Mouse (Mus musculus): ENCODE measurements at regions not wholly inside any gene's neighbourhood (a gene's known extent, or its start where the extent isn't known, plus 50 kb on each side); places are given as distances from the start of the nearest gene placed in this dataset.

DNA sequence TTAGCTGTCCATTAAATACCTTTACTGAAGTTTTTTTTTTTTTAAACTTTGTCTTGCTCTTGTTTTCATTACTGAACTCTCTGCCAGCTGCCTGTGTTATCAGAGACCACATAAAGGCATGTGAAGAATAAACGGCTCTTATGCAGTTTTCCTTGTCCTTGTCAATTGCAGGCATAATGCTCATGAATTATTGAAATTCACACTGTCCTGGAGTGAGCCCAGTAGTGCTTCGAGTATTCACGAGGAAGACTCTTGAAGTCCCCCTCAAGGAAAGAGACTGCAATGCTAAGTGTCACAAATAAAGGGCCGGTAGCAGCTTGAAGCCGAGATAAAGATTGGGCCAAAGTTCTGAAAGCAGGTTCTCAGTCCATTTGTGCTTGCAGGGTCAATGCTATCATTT lies 144.7 kb upstream of the Igfbp7 start:
- Histone ChIP-seq H3K4me1 (ENCODE audit: control insufficient read depth in 1 of 2, insufficient read depth in 2 of 2, low read length in 2 of 2) (no peaks in the 10 kb centered on the region), H3K79me2 (ENCODE audit: control insufficient read depth, insufficient read depth, low read length, poor library complexity) (no peaks in the 10 kb centered on the region), H3K4me3 (ENCODE audit: control insufficient read depth in 1 of 2, insufficient read depth in 1 of 2, low read depth in 2 of 2, low read length in 2 of 2) (no peak overlapping the region), H3K36me3 (ENCODE audit: control insufficient read depth in 1 of 2, insufficient read depth in 2 of 2, low read length in 2 of 2) (no peaks in the 10 kb centered on the region), H3K27ac (ENCODE audit: control insufficient read depth, low read depth, low read length) (no peak overlapping the region), H3K27me3 (ENCODE audit: control insufficient read depth in 1 of 2, insufficient read depth in 2 of 2, low read length in 2 of 2) (no peaks in the 10 kb centered on the region), H3K9me3 (replicated peaks; ENCODE audit: insufficient read depth, low read length) (no peaks in the 10 kb centered on the region), H3K9ac (ENCODE audit: control insufficient read depth, low read depth, low read length, poor library complexity, severe bottlenecking) (no peak overlapping the region)
- no peak for DNase-seq (ENCODE audit: low read depth, low spot score)
- TF ChIP-seq POLR2AphosphoS2 (IDR thresholded peaks at IDR 0.05; ENCODE audit: low read length), result no peak
- TF ChIP-seq CHD1 (IDR thresholded peaks at IDR 0.05; ENCODE audit: low read depth, low read length), result no peak
- TF ChIP-seq USF2 (IDR thresholded peaks at IDR 0.05; ENCODE audit: borderline replicate concordance in 1 of 2, insufficient read depth in 1 of 2, low read depth in 1 of 2, low read length in 2 of 2), result no peak

DNA sequence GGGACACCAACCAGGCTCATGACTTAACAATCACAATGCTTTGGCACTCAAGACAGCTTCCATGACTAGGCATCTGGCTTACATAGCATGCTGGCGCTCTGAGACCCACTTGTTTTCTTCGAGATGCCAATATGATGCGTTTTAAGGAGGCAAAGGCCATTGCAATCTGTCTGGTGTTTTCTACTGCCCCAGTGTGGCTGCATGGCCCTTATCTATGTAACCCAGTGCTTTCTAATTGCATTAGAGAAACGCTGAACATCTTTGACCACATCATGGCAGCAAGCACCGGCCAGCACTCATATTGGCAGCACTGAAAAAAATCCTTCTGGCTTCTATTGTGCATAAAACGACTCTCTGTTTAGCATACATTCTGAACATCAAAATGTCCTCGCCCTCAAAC lies 144.2 kb upstream of the Igfbp7 start:
- no peak for DNase-seq (ENCODE audit: low read depth, low spot score)
- no peaks in the 10 kb centered on the region for H3K4me1 ChIP-seq (ENCODE audit: control insufficient read depth in 1 of 2, insufficient read depth in 2 of 2, low read length in 2 of 2)
- H3K27me3 ChIP-seq (ENCODE audit: control insufficient read depth in 1 of 2, insufficient read depth in 2 of 2, low read length in 2 of 2), result no peaks in the 10 kb centered on the region
- H3K9me3 ChIP-seq (replicated peaks; ENCODE audit: insufficient read depth, low read length), result no peaks in the 10 kb centered on the region
- H3K4me3 ChIP-seq (ENCODE audit: control insufficient read depth in 1 of 2, insufficient read depth in 1 of 2, low read depth in 2 of 2, low read length in 2 of 2), result no peak overlapping the region
- no peak overlapping the region for H3K27ac ChIP-seq (ENCODE audit: control insufficient read depth, low read depth, low read length)
- H3K9ac ChIP-seq (ENCODE audit: control insufficient read depth, low read depth, low read length, poor library complexity, severe bottlenecking), result no peak overlapping the region
- H3K79me2 ChIP-seq (ENCODE audit: control insufficient read depth, insufficient read depth, low read length, poor library complexity), result no peaks in the 10 kb centered on the region
- TF ChIP-seq MAX (IDR thresholded peaks at IDR 0.05; ENCODE audit: low read length), result no peak
- TF ChIP-seq RCOR1 (IDR thresholded peaks at IDR 0.05; ENCODE audit: low read depth, low read length), result no peak
- no peak for TF ChIP-seq MYB (IDR thresholded peaks at IDR 0.05; ENCODE audit: low read depth, low read length)
- no peaks in the 10 kb centered on the region for H3K36me3 ChIP-seq (ENCODE audit: control insufficient read depth in 1 of 2, insufficient read depth in 2 of 2, low read length in 2 of 2)

DNA sequence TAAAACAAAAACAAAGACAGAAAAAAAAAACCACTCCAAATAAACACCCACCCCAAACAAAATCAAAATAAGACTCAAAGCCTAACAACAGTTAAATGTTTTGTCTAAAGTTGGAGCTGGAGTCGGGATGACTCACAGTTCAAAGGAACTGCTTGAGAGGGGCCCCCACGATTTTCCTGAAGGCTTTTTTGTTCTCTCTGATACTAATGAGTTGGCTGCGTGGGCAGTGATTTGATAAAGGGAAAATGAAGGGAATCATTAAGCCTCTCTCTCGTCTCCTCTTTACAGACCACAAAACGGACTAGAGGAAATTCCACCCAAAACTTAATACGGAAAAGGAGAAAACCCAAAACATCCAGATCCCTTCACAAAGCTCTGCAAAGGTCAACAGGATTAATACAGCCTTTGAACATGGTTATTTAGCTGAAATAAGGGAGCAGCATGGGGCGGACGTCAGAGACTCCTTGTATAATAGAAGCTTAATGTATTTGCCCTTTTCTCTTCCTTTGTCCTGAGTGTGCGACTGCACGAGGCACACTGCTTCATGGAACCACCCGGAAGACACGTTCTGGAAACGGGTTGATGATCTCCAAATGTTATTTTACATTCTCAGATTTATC lies 138.3 kb upstream of the Igfbp7 start:
- Histone ChIP-seq H3K4me1 (ENCODE audit: control insufficient read depth in 1 of 2, insufficient read depth in 2 of 2, low read length in 2 of 2) (no peaks in the 10 kb centered on the region), H3K36me3 (ENCODE audit: control insufficient read depth in 1 of 2, insufficient read depth in 2 of 2, low read length in 2 of 2) (no peaks in the 10 kb centered on the region), H3K9ac (ENCODE audit: control insufficient read depth, low read depth, low read length, poor library complexity, severe bottlenecking) (no peak overlapping the region), H3K79me2 (ENCODE audit: control insufficient read depth, insufficient read depth, low read length, poor library complexity) (no peaks in the 10 kb centered on the region), H3K9me3 (replicated peaks; ENCODE audit: insufficient read depth, low read length) (no peaks in the 10 kb centered on the region), H3K27me3 (ENCODE audit: control insufficient read depth in 1 of 2, insufficient read depth in 2 of 2, low read length in 2 of 2) (no peaks in the 10 kb centered on the region), H3K4me3 (ENCODE audit: control insufficient read depth in 1 of 2, insufficient read depth in 1 of 2, low read depth in 2 of 2, low read length in 2 of 2) (no peak overlapping the region), H3K27ac (ENCODE audit: control insufficient read depth, low read depth, low read length) (no peak overlapping the region)
- TF ChIP-seq CHD1 (IDR thresholded peaks at IDR 0.05; ENCODE audit: low read depth, low read length) (no peak), USF1 (IDR thresholded peaks at IDR 0.05; ENCODE audit: low read depth, low read length) (no peak), CHD2 (IDR thresholded peaks at IDR 0.05; ENCODE audit: low read length) (no peak), POLR2AphosphoS5 (IDR thresholded peaks at IDR 0.05; ENCODE audit: borderline replicate concordance, low read depth, low read length) (no peak), MAX (IDR thresholded peaks at IDR 0.05; ENCODE audit: low read length) (no peak), ELF1 (IDR thresholded peaks at IDR 0.05; ENCODE audit: low read depth, low read length) (no peak), HCFC1 (IDR thresholded peaks at IDR 0.05; ENCODE audit: low read depth, low read length) (no peak), MAFK (IDR thresholded peaks at IDR 0.05; ENCODE audit: borderline replicate concordance, low read depth, low read length) (no peak), KAT2A (conservative IDR thresholded peaks at IDR 0.05; ENCODE audit: low read depth, low read length) (no peak), GATA1 (IDR thresholded peaks at IDR 0.05; ENCODE audit: low read depth, low read length) (no peak), RCOR1 (IDR thresholded peaks at IDR 0.05; ENCODE audit: low read depth, low read length) (no peak), POLR2A (IDR thresholded peaks at IDR 0.05; ENCODE audit: control insufficient read depth in 1 of 2, insufficient read depth in 1 of 2, low read depth in 1 of 2, low read length in 2 of 2, poor library complexity in 1 of 2) (no peak), ZKSCAN1 (IDR thresholded peaks at IDR 0.05; ENCODE audit: low read depth, low read length) (no peak), E2F4 (IDR thresholded peaks at IDR 0.05; ENCODE audit: borderline replicate concordance, low read depth, low read length) (no peak), USF2 (IDR thresholded peaks at IDR 0.05; ENCODE audit: borderline replicate concordance in 1 of 2, insufficient read depth in 1 of 2, low read depth in 1 of 2, low read length in 2 of 2) (no peak), MAZ (IDR thresholded peaks at IDR 0.05; ENCODE audit: low read depth, low read length) (no peak), TCF12 (IDR thresholded peaks at IDR 0.05; ENCODE audit: low read depth, low read length) (no peak), EP300 (IDR thresholded peaks at IDR 0.05; ENCODE audit: low read depth in 1 of 2, low read length in 2 of 2) (no peak)
- DNase-seq (ENCODE audit: low read depth, low spot score), result no peak

Data from MEL (cell line).